ENCODE assay signal across 16 mouse cellular contexts in genomic region chr6:108327561-108327960, GRCm38 (mm10).
DNase-seq lines count a peak whose midpoint lies in the region; TF ChIP-seq lines count a peak whose summit lies in the region.
"Had no signal": no experiment of that assay in that cellular context is flagged by ENCODE, and none has a peak within 500 bp of the region (broad histone marks: within the 10 kb centered on the region; RNA-seq: fewer than 3 reads in every experiment).

No protein-coding gene starts in this region.

- H3K27me3 ChIP-seq in kidney, adult 2 months (replicated peaks; ENCODE audit: control insufficient read depth, insufficient read depth, low read length): no peaks in the 10 kb centered on the region
- H3K27me3 ChIP-seq: forebrain, embryonic 13.5 days; intestine, embryonic 15.5 days had no signal

- DNase-seq in embryo, embryonic 9.5 days (ENCODE audit: extremely low spot score): peak; percentile 7
- no peak for DNase-seq in embryo, embryonic 11 days
- no peak for DNase-seq in kidney, adult 2 months
- DNase-seq in kidney, adult 9 months: no peak
- DNase-seq in urinary bladder, postnatal 14 days (ENCODE audit: low spot score): peak; percentile 26
- no peak for DNase-seq in urinary bladder, postnatal 36 days (ENCODE audit: low spot score in 2 of 2)
- no peak for DNase-seq in testis, postnatal 14 days (ENCODE audit: low spot score)
- DNase-seq in cerebellum, adult 9-10 months: no peak
- DNase-seq: adrenal gland, adult 8-10 months; cerebellum, postnatal 36 days; liver; lung, adult 2 months; thymus, postnatal 36 days had no signal

- H3K4me3 ChIP-seq in kidney, adult 2 months (ENCODE audit: insufficient read depth, low read depth, low read length): no peak overlapping the region
- H3K4me3 ChIP-seq: forebrain, embryonic 13.5 days; intestine, embryonic 15.5 days had no signal

- H3K27ac ChIP-seq in kidney, adult 2 months (ENCODE audit: insufficient read depth, low read depth, low read length): peak overlapping the region; percentile 42; the same call in 1 of the 2 replicates
- H3K27ac ChIP-seq: forebrain, embryonic 13.5 days; intestine, embryonic 15.5 days had no signal

- TF ChIP-seq CTCF in kidney, adult 2 months (conservative IDR thresholded peaks at IDR 0.05; ENCODE audit: insufficient read depth, insufficient read length, low read depth, low read length): no peak

- H3K36me3 ChIP-seq in kidney, adult 2 months (ENCODE audit: control insufficient read depth, insufficient read depth, low read length): no peaks in the 10 kb centered on the region
- H3K36me3 ChIP-seq: G1E; intestine, embryonic 15.5 days had no signal

- peaks cover 31% of the 10 kb centered on the region for H3K4me1 ChIP-seq in kidney, adult 2 months (ENCODE audit: control insufficient read depth, insufficient read depth, low read length)
- H3K4me1 ChIP-seq: forebrain, embryonic 13.5 days; intestine, embryonic 15.5 days had no signal

- 57% methylated on average over 6 of the region's 6 CpGs for WGBS in kidney, adult 2 months

- no peak for TF ChIP-seq POLR2A in kidney, adult 2 months (IDR thresholded peaks at IDR 0.05; ENCODE audit: low read depth, low read length)

Comparison
In these comparisons a context has a peak if more than half of its experiments do, and no peak if none do; other contexts are left out.
1. DNase-seq: peak in embryo, embryonic 9.5 days (single experiment) and urinary bladder, postnatal 14 days (single experiment); none in embryo, embryonic 11 days (single experiment), kidney, adult 2 months (single experiment), kidney, adult 9 months (single experiment), urinary bladder, postnatal 36 days (0 of 2), testis, postnatal 14 days (single experiment) and cerebellum, adult 9-10 months (single experiment).